Mouse (Mus musculus) C2C12 (cell line): ENCODE measurements around the gene Bckdha. TPM values are rescaled to one million over a fixed set of nuclear protein-coding genes. Genes with fewer than 3 reads are reported as not detected.

Experiments
- H3K27me3 ChIP-seq: one replicate; pipeline ENCODE4 v1.6.1; 2011; ENCODE audit not compliant: control insufficient read depth, insufficient read depth, insufficient read length
- H3K36me3 ChIP-seq: one replicate; pipeline ENCODE4 v1.6.1; 2011; ENCODE audit not compliant: control insufficient read depth, insufficient read depth
- H3K4me3 ChIP-seq: one replicate; pipeline ENCODE4 v1.5.1; 2011; ENCODE audit warnings: mild to moderate bottlenecking, control low read depth; ENCODE audit not compliant: poor library complexity, insufficient read depth, severe bottlenecking
- H3K79me2 ChIP-seq: one replicate; pipeline ENCODE4 v1.6.1; 2011; ENCODE audit not compliant: control insufficient read depth, insufficient read depth
- H3K79me3 ChIP-seq: one replicate; pipeline ENCODE4 v1.6.1; 2011; ENCODE audit warnings: low read depth, control low read depth
- H3ac ChIP-seq: one replicate; pipeline ENCODE3; 2011; ENCODE audit warnings: low read depth; ENCODE audit not compliant: control insufficient read depth, insufficient read length
- CEBPB ChIP-seq: IDR thresholded peaks from one replicate; pipeline ENCODE4 v1.6.1; 2011; ENCODE audit warnings: low read depth, mild to moderate bottlenecking, control low read depth, moderate library complexity
- CTCF ChIP-seq: IDR thresholded peaks from one replicate; pipeline ENCODE4 v1.5.1; 2011; ENCODE audit not compliant: control insufficient read depth, insufficient read depth, insufficient read length
- FOSL1 ChIP-seq: IDR thresholded peaks from one replicate; pipeline ENCODE4 v1.8.0; 2011; ENCODE audit warnings: mild to moderate bottlenecking, low read length; ENCODE audit not compliant: poor library complexity, insufficient read depth, severe bottlenecking
- MAX ChIP-seq: IDR thresholded peaks from one replicate; pipeline ENCODE4 v1.6.1; 2011; ENCODE audit warnings: mild to moderate bottlenecking, control low read depth
- MYOD1 ChIP-seq: IDR thresholded peaks from one replicate; pipeline ENCODE4 v1.6.1; 2011; ENCODE audit warnings: low read depth; ENCODE audit not compliant: control insufficient read depth, insufficient read length
- MYOG ChIP-seq: IDR thresholded peaks from one replicate; pipeline ENCODE4 v1.6.1; 2011; ENCODE audit not compliant: control insufficient read depth, insufficient read length; ENCODE audit errors: extremely low read depth
- USF1 ChIP-seq: IDR thresholded peaks from one replicate; pipeline ENCODE4 v1.6.1; 2011; ENCODE audit warnings: low read depth, mild to moderate bottlenecking, control low read depth, moderate library complexity
- polyA plus RNA-seq: library from polyadenylated mRNA; unstranded; fragments of >200 nt; fragmentation: generic; extraction: Trizol; gene quantifications from one replicate; pipeline ENCODE4 v1.2.1, GENCODE M21; 2012; ENCODE audit warnings: missing spikeins

Gene Bckdha
- polyA plus RNA-seq, 1 experiment, result 21.3 TPM

GRCm38 (mm10) chr7:25585351-25586204 is 73.2 kb downstream of the Bckdha start:
- Histone ChIP-seq H3K36me3 (no peaks in the 10 kb centered on the region), H3ac (no peak overlapping the region), H3K4me3 (no peak overlapping the region), H3K79me2 (no peaks in the 10 kb centered on the region), H3K27me3 (peaks cover 14% of the 10 kb centered on the region), H3K79me3 (no peaks in the 10 kb centered on the region)
- TF ChIP-seq CTCF (no peak), MYOD1 (no peak), MYOG (no peak), USF1 (no peak), CEBPB (no peak), MAX (no peak), FOSL1 (no peak)

- Histone ChIP-seq H3K4me3 (no peak overlapping the region), H3K36me3 (no peaks in the 10 kb centered on the region), H3K79me3 (no peaks in the 10 kb centered on the region), H3K27me3 (peaks cover 14% of the 10 kb centered on the region), H3K79me2 (no peaks in the 10 kb centered on the region), H3ac (no peak overlapping the region)
- no peak for TF ChIP-seq CEBPB
- no peak for TF ChIP-seq MYOG
- TF ChIP-seq MAX, result no peak
- no peak for TF ChIP-seq CTCF
- no peak for TF ChIP-seq MYOD1
- TF ChIP-seq USF1, result no peak
- no peak for TF ChIP-seq FOSL1
These were observed 74.1 kb downstream of the Bckdha start for GRCm38 (mm10) chr7:25584651-25585050.

- TF ChIP-seq MAX (no peak), MYOD1 (no peak), MYOG (no peak)
These were observed 76.4 kb downstream of the Bckdha start for GRCm38 (mm10) chr7:25582301-25582810.

More at GRCm38 (mm10) chr7:25582301-25582810, 76.4 kb downstream of the Bckdha start:
- H3K79me2 ChIP-seq, result no peaks in the 10 kb centered on the region
- no peaks in the 10 kb centered on the region for H3K79me3 ChIP-seq
- H3ac ChIP-seq, result no peak overlapping the region
- no peaks in the 10 kb centered on the region for H3K36me3 ChIP-seq
- H3K4me3 ChIP-seq, result no peak overlapping the region
- peaks cover 27% of the 10 kb centered on the region for H3K27me3 ChIP-seq

Other genes starting within 250 kb of the Bckdha start
- gene Cxcl17, start 246.1 kb downstream of the Bckdha start, polyA plus RNA-seq, result not detected
- 0.06 TPM for gene Ceacam1, start 181.4 kb downstream of the Bckdha start, polyA plus RNA-seq
- gene Ceacam2, start 119.1 kb downstream of the Bckdha start, polyA plus RNA-seq, result not detected
- not detected for gene Erich4, start 43.1 kb downstream of the Bckdha start, polyA plus RNA-seq
- gene Dmac2, start 39.6 kb downstream of the Bckdha start, polyA plus RNA-seq, result 12.2 TPM
- 0.96 TPM for gene B3gnt8, start 32.3 kb downstream of the Bckdha start, polyA plus RNA-seq
- gene Exosc5, start 183 bp upstream of the Bckdha start, polyA plus RNA-seq, result 53.2 TPM
- gene Tmem91, start 16.2 kb upstream of the Bckdha start, polyA plus RNA-seq, result 0.18 TPM
- 33.0 TPM for gene B9d2, start 21.8 kb upstream of the Bckdha start, polyA plus RNA-seq
- gene Tgfb1, start 28.0 kb upstream of the Bckdha start, polyA plus RNA-seq, result 108 TPM
- gene Ccdc97, start 60.1 kb upstream of the Bckdha start, polyA plus RNA-seq, result 33.2 TPM
- gene Hnrnpul1, start 95.8 kb upstream of the Bckdha start, polyA plus RNA-seq, result 84.0 TPM
- gene Axl, start 129.7 kb upstream of the Bckdha start, polyA plus RNA-seq, result 270 TPM
- gene Cyp2s1, start 157.9 kb upstream of the Bckdha start, polyA plus RNA-seq, result 0.15 TPM
- gene Cyp2b10, start 238.6 kb upstream of the Bckdha start, polyA plus RNA-seq, result not detected